Mouse (Mus musculus): ENCODE data around the gene Cux1. TPM values are rescaled to one million over a fixed set of nuclear protein-coding genes. Genes with fewer than 3 reads are reported as not detected.

Cux1 gene
- polyA plus RNA-seq, 1 experiment, result 46.6 TPM

- Histone ChIP-seq H3K4me3 (replicated peaks; ENCODE audit: extremely low read depth, low read depth, low read length) (no peak overlapping the region), H3K4me1 (ENCODE audit: control insufficient read depth, insufficient read depth, low read length) (peaks cover 2% of the 10 kb centered on the region)
- 69% methylated on average over 4 of the region's 4 CpGs for WGBS
- TF ChIP-seq CTCF (IDR thresholded peaks at IDR 0.05; ENCODE audit: insufficient read depth, low read length) (no peak), POLR2A (IDR thresholded peaks at IDR 0.05; ENCODE audit: borderline replicate concordance, extremely low read depth, low read depth, low read length) (no peak)
- DNase-seq, result no peak
These were observed 149.4 kb downstream of the Cux1 start for GRCm38 (mm10) chr5:136417891-136418290.

DNA sequence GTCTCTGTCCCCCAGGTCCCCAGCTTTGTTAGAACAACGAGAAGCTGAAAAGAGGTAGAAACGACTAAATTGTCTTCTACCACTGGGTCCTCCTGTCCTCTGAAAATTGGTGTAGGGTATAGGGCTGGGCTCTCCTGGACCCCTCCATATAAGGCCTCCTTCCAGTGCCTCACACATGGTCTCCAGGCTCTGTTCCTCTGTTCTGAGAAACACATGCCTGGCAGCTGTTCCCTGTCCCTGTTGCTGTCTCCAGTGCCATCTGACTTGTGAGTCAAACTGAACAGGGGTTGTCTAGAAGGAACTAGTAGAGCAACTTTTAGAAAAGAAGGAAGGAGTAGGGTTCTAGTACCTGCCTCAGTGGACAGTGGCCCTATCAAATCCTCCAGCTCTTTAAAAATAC is 152.8 kb downstream of the Cux1 start:
- no peak overlapping the region for H3K4me3 ChIP-seq (replicated peaks; ENCODE audit: extremely low read depth, low read depth, low read length)
- WGBS, result 80% methylated on average over 2 of the region's 2 CpGs
- TF ChIP-seq CTCF (IDR thresholded peaks at IDR 0.05; ENCODE audit: insufficient read depth, low read length), result no peak
- TF ChIP-seq POLR2A (IDR thresholded peaks at IDR 0.05; ENCODE audit: borderline replicate concordance, extremely low read depth, low read depth, low read length), result no peak

DNA sequence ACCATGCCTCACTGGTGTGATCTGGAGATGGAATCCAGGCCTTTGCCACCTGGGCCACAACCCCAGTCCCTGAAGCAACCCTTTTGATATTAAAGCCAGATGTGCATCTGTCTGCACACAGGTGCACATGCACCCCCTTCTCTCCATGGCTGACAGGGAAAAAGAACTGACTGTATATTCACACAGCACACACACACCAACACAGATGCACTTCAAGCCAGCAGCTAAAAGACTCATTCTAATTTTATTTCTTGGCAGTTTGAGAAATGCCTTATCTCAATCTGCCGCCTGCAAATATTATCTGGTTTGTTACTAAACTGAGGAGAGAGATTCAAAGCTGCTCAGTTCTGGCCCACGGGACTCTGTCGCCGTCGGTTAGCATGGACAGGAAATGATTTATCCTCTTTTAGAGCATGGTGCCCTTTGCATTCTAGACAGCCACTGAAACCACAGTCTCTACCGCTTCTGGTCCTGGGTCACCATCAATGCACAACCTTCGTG is 156.6 kb downstream of the Cux1 start:
- TF ChIP-seq POLR2A (IDR thresholded peaks at IDR 0.05; ENCODE audit: borderline replicate concordance, extremely low read depth, low read depth, low read length), result no peak
- TF ChIP-seq CTCF (IDR thresholded peaks at IDR 0.05; ENCODE audit: insufficient read depth, low read length), result no peak
- WGBS, result 37% methylated on average over 7 of the region's 7 CpGs
- no peak for DNase-seq
- Histone ChIP-seq H3K4me1 (ENCODE audit: control insufficient read depth, insufficient read depth, low read length) (peaks cover 4% of the 10 kb centered on the region), H3K4me3 (replicated peaks; ENCODE audit: extremely low read depth, low read depth, low read length) (no peak overlapping the region)

More for the DNA sequence above, 152.8 kb downstream of the Cux1 start:
- peaks cover 4% of the 10 kb centered on the region for H3K4me1 ChIP-seq (ENCODE audit: control insufficient read depth, insufficient read depth, low read length)
- DNase-seq, result no peak

- Histone ChIP-seq H3K4me3 (replicated peaks; ENCODE audit: extremely low read depth, low read depth, low read length) (no peak overlapping the region), H3K4me1 (ENCODE audit: control insufficient read depth, insufficient read depth, low read length) (peaks cover 5% of the 10 kb centered on the region)
- no peak for TF ChIP-seq POLR2A (IDR thresholded peaks at IDR 0.05; ENCODE audit: borderline replicate concordance, extremely low read depth, low read depth, low read length)
- TF ChIP-seq CTCF (IDR thresholded peaks at IDR 0.05; ENCODE audit: insufficient read depth, low read length), result no peak
- no peak for DNase-seq
These were observed 160.9 kb downstream of the Cux1 start for GRCm38 (mm10) chr5:136406357-136406756.

GRCm38 (mm10) chr5:136403565-136403961 is 163.7 kb downstream of the Cux1 start:
- 22% methylated on average over 19 of the region's 19 CpGs for WGBS
- Histone ChIP-seq H3K4me3 (replicated peaks; ENCODE audit: extremely low read depth, low read depth, low read length) (no peak overlapping the region), H3K4me1 (ENCODE audit: control insufficient read depth, insufficient read depth, low read length) (peaks cover 3% of the 10 kb centered on the region)
- TF ChIP-seq CTCF (IDR thresholded peaks at IDR 0.05; ENCODE audit: insufficient read depth, low read length), result no peak
- peak; percentile 39 for DNase-seq

DNA sequence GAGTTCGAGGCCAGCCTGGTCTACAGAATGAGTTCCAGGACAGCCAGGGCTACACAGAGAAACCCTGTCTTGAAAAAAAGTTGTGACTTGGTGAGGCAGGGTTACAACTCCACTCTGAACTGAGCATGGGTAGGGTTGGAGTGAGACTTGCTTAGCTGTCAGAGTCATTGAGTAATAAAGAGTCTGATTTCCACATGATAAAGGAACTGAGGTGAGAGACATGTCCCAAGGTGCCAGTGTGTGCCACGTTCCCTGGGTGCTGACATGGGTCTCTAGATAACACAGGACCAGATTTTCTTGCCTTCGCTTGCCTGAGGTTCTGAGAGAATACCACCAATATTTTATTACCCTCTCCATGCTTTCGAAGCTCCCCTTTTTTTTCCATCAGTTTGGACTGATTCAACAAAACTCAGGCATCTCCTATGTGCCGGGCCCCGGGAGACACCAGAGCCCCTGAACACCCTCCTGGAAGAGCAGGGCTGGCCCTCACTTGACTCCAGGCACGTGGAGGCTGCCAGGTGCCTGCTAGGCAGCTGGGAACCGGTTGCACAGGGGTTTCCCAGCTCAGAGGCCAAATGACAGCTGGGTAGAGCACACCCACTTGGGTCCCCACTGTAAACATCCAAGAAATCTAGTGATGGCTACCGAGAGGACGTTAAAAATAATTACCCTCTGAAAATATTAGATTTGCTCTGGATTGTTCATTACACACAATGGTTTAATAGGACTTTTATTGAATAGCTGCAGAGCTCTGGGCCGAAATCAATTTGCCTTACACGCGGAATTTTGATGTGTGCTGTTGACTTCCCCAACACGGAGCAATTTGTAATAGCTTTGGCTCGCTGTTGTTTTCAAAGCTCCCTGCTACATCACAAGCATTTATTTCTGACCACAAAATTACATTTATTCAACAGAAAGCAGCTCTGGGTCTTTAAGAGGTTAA is 164.4 kb downstream of the Cux1 start:
- H3K4me3 ChIP-seq (replicated peaks; ENCODE audit: extremely low read depth, low read depth, low read length), result no peak overlapping the region
- DNase-seq, result no peak
- no peak for TF ChIP-seq POLR2A (IDR thresholded peaks at IDR 0.05; ENCODE audit: borderline replicate concordance, extremely low read depth, low read depth, low read length)
- TF ChIP-seq CTCF (IDR thresholded peaks at IDR 0.05; ENCODE audit: insufficient read depth, low read length), result no peak
- WGBS, result 51% methylated on average over 15 of the region's 15 CpGs
- H3K4me1 ChIP-seq (ENCODE audit: control insufficient read depth, insufficient read depth, low read length), result peaks cover 3% of the 10 kb centered on the region

GRCm38 (mm10) chr5:136398706-136399105 is 168.6 kb downstream of the Cux1 start:
- 83% methylated on average over 3 of the region's 3 CpGs for WGBS
- no peak overlapping the region for H3K4me3 ChIP-seq (replicated peaks; ENCODE audit: extremely low read depth, low read depth, low read length)
- peaks cover 9% of the 10 kb centered on the region; the same call in 1 of the 2 replicates for H3K4me1 ChIP-seq (ENCODE audit: control insufficient read depth, insufficient read depth, low read length)
- DNase-seq, result no peak
- TF ChIP-seq CTCF (IDR thresholded peaks at IDR 0.05; ENCODE audit: insufficient read depth, low read length), result no peak
- no peak for TF ChIP-seq POLR2A (IDR thresholded peaks at IDR 0.05; ENCODE audit: borderline replicate concordance, extremely low read depth, low read depth, low read length)

- 93% methylated on average over 1 of the region's 1 CpGs for WGBS
These were observed 170.6 kb downstream of the Cux1 start for GRCm38 (mm10) chr5:136396699-136397098.

GRCm38 (mm10) chr5:136396256-136396655 is 171.0 kb downstream of the Cux1 start:
- no peak overlapping the region for H3K4me3 ChIP-seq (replicated peaks; ENCODE audit: extremely low read depth, low read depth, low read length)
- TF ChIP-seq POLR2A (IDR thresholded peaks at IDR 0.05; ENCODE audit: borderline replicate concordance, extremely low read depth, low read depth, low read length) (no peak), CTCF (IDR thresholded peaks at IDR 0.05; ENCODE audit: insufficient read depth, low read length) (no peak)
- WGBS, result 57% methylated on average over 7 of the region's 7 CpGs
- peak; percentile 54 for DNase-seq
- peaks cover 9% of the 10 kb centered on the region; the same call in 1 of the 2 replicates for H3K4me1 ChIP-seq (ENCODE audit: control insufficient read depth, insufficient read depth, low read length)

More at GRCm38 (mm10) chr5:136396699-136397098, 170.6 kb downstream of the Cux1 start:
- Histone ChIP-seq H3K4me3 (replicated peaks; ENCODE audit: extremely low read depth, low read depth, low read length) (no peak overlapping the region), H3K4me1 (ENCODE audit: control insufficient read depth, insufficient read depth, low read length) (peaks cover 9% of the 10 kb centered on the region; the same call in 1 of the 2 replicates)
- TF ChIP-seq CTCF (IDR thresholded peaks at IDR 0.05; ENCODE audit: insufficient read depth, low read length), result no peak
- TF ChIP-seq POLR2A (IDR thresholded peaks at IDR 0.05; ENCODE audit: borderline replicate concordance, extremely low read depth, low read depth, low read length), result no peak
- no peak for DNase-seq
